Mouse (Mus musculus): ENCODE results near the gene Lsamp.

The Lsamp gene

DNA sequence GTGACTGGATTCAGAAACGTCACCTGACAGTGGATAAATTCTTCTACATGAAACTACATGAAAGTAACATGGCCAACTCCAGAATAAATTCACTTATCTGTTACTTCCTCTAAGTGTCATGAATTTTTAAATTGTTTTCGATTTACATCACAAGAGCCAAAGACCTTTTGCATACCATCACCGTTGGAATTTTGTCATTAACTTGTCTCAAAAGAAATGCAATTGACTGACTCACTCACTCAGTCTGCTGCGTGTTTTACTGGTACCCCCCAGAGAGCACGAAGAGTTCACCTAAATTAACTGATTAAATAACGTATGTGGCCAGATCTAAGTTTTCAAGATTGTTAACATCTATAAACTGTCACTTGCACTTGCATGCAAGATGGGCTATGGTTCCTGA, 672.7 kb downstream of the Lsamp start:
- no peak for DNase-seq (ENCODE audit: low read depth, low spot score)

DNA sequence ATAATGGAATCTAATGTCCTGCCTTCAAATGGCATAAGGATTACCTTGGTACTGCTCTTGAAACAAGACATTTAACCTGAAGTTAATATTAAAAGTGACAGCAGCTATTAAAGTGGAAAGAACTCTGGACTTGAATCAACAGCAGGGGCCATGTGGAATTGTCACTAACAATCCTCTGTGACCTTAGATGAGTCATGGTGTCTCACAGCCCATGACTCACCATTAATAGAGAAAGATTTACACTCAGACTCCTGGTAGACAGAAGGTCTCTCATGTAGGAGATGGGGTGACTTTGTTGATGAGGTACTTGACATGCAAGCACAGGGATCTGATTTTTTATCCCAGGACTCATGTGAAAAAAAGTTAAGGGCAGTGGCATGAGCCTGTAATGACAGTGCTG, 701.4 kb downstream of the Lsamp start:
- DNase-seq (ENCODE audit: low read depth, low spot score) = no peak

DNA sequence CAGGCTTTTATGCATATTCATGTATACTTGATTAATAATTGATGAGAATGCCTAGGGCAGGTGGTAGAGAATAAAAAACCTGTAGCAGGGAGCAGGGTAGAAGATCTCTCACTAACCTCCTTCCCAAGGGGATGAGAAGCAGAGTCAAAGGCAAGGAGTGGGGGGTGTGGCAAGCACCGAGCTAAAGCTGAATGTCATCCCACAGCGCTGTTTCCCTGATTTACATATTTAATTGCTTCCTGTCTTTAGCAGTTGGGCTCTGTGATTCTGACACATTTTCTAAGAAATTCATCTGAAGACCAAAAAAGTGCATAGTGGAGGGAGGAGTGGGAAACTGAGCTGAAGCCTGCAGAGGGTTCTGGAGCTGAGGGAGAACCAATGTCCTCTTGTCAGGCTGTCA, 708.1 kb downstream of the Lsamp start:
- DNase-seq (ENCODE audit: low read depth, low spot score) = no peak

DNA sequence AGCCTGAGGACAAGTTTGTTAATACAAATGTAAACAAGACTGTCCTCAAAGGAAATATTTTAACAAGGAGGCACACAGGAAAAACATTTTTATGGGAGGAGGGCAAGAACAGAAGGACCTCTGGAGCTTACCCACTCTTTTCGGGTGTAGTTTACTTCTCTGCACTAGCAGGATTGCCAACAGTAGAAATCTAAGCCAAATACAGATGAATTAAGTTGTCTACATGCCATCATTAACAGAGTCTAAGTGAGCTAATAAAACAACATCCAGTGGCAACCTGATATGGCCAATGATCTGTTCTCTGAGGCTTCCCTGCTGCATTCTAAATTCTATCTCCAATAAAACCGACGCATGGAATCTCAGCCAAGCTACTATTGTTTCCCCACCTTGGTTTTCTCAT, 713.1 kb downstream of the Lsamp start:
- no peak for DNase-seq (ENCODE audit: low read depth, low spot score)

DNA sequence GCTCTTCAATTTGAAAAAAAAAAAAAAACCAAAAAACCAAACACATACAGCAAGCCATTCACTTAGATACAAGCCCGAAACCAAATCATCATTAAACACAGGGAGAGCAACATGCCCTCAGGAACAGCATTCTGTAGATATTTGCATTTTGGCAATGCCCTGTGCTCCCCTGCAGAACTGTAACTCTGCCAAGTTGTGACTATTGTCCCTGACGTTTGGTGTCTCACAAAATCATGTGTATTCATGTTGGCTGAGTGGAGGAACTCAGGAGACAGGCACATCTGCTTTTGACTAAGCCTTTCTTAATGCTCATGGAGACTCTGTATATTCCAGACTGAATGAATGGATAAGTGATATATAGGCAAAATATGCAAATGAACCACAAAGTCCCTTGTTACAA, 724.4 kb downstream of the Lsamp start:
- no peak for DNase-seq (ENCODE audit: low read depth, low spot score)

DNA sequence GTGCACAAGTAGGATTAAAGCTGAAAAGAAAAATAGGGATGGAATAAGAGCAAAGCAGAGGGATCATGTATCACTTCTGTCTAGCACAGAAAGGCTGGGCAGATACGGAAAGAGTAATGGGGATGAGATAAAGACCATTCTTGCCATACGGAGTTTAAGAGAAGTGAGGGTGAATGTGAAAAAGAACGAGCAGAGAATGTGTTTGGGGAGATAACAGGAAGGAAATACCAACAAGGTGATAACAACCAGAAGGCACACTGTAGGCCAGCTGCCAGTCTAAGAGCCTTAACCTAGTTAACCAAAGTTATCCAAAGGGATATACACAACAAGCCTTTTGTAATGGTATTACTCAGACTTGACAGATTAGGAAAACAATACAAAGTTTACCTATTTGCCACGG, 725.4 kb downstream of the Lsamp start:
- DNase-seq (ENCODE audit: low read depth, low spot score) = no peak

DNA sequence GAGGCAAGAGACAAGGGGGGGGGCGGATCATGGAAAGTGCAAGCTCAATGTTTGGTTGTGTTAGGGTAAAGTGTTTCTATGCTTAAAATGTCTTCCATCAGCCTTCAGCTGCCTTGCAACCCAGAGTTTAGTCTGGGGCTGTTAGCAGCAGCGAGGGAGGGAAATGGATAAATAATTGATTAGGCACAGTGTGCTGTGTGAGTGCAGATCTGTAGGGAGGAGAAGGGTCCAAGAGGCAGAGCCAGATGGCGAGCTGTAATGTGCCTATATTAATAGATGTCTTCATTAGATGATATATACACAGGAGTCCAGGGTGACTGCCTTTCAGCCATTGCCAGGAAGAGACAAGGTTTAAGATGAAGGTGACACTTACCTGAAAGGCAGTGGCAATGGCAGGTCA, 725.9 kb downstream of the Lsamp start:
- no peak for DNase-seq (ENCODE audit: low read depth, low spot score)

DNA sequence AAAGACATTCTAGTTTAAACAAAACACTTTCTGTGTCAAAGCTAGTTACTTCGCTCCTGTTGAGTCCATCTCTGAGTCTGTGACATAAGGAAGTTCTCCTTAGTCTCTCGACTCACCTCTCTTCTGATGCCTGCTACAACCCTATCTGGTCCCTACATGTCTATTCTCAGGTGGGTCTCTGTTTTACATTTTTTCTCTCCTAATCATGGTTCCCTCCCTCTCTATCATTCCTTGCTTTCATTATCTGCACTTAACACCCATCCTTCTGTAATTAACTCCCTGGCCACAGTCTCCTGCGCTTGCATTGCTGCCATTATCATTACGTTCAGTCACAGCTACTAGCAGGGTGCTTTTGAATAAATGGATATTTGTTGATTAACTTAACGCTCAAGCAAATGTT, 726.3 kb downstream of the Lsamp start:
- DNase-seq (ENCODE audit: low read depth, low spot score) = no peak

DNA sequence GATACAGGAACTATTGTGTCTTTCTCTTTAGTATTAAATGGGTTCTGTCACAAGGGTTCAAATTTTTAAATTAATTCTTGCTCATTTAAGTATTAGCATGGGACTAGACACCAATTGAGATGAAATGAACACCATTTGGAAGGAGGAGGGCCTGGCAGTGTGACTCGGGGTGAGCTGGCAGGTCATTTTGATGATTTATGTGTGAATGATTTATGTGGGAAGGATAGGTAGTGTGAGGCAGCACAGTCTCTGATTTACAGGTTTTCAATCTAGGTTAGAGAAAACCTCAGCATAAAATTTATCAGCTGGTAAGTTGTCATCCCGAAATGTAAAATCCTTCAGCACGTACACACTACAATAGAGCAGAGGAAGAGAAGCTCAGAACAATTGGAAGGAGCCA, 729.6 kb downstream of the Lsamp start:
- no peak for DNase-seq (ENCODE audit: low read depth, low spot score)

DNA sequence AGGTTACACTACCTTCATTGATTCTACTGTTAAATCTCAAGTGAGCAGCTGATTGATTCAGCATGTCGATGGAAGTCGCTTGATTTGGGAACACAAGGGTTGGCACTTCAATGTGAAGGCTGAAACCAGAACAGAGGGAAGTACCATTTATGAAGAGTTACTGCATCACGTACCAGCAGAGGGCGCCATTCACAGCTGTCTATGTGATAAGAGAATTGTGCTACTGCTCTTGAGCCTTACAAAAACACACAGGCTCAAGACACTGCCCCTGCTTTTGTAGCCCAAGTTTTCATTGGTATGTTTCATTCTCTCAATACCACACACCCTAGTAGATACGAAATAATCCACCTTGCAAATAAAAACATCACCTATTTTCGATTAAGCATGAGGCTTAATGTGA, 754.9 kb downstream of the Lsamp start:
- no peak for DNase-seq (ENCODE audit: low read depth, low spot score)

DNA sequence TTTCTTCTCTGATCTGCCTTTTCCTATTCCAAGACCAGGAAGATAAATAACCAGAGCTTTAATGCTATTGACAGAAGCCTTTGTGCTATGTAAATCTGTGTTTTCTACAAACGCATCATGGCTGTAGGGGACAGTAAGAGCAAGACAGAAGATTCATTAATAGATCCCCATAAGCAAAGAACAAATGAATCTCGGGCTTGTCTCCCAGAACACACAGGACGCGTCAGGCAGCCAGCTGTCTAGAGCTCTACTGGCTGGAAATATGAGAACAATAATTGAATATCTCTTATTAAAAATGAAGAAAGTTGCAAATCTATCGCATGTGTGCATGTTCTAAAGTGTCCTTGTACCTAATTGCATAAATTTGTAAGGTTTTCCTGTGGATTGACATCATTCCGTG, 755.6 kb downstream of the Lsamp start:
- DNase-seq (ENCODE audit: low read depth, low spot score) = no peak

DNA sequence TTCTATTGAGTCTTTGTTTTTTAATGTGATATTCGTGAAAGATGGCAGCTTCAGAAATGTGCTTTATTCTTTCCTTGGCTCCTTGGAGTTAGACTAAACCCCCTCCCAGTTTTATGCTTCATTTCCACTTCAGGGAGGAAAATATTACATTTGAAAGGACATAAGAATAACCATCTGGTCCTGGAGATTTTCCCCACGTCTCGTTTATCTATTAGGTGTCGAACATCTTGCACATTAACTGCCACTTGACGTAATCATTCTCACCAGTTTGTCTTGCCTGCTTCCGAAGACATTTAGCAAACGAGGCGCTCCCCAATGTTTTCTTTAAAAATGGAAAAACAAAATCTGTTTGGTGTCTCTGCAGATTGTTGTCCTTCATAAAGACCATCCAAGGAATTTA, 756.1 kb downstream of the Lsamp start:
- no peak for DNase-seq (ENCODE audit: low read depth, low spot score)

DNA sequence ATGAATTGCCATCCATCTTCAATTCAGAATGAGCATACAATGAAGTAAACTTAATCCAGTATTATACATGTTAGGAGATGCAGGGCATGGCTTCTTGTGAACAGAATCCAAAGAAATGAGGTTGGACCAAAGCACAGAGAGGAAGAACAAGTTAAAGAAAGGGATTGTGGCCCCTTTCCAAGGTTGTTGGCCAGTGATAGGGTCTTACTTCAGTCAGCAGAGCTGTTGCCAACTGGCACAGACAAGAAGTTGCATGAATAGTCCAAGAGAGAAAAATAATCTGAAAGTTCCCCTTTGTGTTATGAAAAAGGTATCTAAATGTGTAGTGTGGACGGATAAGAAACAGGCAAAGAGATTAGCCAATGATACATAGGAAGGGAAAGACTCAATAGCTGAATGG, 843.0 kb downstream of the Lsamp start:
- DNase-seq (ENCODE audit: low read depth, low spot score) = no peak

DNA sequence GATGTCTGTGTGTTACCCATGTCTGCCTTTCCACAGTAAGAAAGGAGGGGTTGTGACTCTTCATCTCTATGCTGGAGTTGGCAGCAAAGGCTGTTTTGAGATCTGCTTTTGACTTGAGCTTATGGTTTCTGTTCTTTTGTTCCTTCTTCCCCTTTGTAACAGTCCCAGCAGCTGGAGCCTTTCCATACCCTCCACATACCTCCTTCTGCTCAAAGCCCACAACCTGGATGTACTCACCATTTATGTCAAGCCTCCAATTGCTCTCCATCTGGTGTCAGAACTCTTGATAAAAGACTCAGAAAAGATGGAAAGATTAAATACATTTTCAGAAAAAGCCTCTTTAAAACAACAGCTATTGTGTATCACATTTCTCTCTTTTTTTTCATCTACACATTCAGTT, 847.4 kb downstream of the Lsamp start:
- no peak for DNase-seq (ENCODE audit: low read depth, low spot score)

DNA sequence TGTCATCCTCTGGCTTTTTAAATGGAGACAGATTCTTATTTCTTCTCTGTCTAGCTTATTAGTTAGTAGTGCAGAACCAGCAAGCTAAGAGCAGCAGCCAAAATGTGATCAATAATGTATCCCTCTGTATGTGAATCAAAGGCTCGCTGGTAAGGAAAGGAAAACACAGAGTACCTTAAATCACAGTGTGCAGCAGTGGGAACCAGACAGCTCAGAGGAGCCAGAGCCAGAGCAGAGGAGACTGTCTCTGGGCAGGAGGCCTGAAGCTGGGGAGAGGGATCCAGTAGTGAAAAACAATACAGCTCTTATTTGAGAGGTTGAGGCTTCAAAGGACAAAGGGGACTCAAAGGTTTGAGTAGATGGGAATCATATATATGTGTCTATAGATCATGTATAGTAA, 857.6 kb downstream of the Lsamp start:
- DNase-seq (ENCODE audit: low read depth, low spot score) = no peak

DNA sequence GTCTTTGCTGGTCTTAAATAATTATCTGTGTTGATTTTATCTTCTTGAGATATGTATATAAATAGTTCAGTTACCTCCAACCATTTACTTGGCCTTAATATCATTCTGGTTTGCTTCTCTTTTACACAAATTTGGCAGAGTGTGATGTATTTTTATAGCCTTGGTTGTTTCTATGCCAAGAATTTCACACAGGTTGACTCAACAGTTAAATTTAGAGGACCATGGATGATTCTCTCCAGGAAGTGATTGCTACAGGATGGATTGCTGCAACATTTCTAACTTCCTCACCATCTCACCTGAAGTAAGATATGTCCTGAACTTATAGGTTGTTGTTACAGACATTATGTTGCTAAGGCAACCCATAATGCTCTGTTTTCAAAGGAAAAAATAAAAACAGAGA, 882.6 kb downstream of the Lsamp start:
- DNase-seq (ENCODE audit: low read depth, low spot score) = no peak

DNA sequence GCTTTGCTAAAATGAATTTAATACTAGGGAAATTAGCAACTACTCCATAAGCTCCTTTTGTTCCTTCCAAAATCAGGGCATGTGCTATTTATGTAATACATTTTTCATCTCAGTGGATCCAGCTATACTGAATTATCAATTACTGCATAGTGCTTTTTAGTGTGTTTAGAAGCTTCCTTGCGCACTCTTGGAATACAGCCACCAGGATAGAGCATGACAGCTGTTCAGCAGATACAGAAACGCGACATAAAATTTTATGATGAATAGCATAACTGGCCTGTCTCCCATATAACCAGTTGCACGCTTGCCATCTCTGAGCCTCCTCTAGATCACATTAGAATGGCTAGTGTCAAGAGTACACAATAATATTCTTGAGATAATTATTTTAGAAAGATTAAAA, 894.1 kb downstream of the Lsamp start:
- DNase-seq (ENCODE audit: low read depth, low spot score) = no peak

DNA sequence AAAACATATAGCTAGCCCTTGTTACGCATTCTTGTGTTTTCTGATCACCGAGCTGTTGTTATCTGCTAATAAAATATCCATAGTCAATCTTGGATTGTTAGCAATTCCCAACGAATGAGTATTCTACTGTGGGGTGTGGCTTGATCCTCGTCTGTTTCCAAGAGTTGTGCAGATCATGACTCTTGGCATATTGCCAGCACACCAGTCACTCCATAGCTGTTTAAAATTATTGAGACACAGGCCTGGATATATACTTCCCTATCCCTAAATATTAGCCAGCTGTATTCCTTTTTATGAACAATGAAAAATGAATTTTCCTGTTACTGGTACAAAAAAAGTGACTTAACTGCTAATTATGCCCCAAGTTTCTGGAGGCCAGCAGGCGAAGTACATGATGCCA, 897.8 kb downstream of the Lsamp start:
- DNase-seq (ENCODE audit: low read depth, low spot score) = no peak

DNA sequence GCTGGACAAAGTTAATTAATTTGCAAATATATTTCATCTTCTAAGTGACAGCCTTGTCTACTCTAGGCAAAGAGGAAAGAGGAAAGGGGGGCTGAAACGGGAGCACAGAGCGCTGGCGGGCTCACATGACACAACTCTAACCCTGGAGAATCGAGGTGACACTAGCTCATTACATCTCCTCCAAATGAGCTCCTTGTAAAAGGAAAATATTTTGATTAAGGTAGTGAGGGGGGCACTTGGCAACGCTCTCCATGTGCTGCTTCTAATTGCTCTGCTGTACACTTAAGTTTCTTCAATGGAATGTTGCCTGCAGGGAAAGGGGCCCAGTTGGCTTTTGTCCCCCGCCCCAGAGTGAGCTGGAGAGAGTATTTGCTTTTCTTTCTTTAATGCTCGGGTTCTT, 907.2 kb downstream of the Lsamp start:
- DNase-seq (ENCODE audit: low read depth, low spot score) = no peak

DNA sequence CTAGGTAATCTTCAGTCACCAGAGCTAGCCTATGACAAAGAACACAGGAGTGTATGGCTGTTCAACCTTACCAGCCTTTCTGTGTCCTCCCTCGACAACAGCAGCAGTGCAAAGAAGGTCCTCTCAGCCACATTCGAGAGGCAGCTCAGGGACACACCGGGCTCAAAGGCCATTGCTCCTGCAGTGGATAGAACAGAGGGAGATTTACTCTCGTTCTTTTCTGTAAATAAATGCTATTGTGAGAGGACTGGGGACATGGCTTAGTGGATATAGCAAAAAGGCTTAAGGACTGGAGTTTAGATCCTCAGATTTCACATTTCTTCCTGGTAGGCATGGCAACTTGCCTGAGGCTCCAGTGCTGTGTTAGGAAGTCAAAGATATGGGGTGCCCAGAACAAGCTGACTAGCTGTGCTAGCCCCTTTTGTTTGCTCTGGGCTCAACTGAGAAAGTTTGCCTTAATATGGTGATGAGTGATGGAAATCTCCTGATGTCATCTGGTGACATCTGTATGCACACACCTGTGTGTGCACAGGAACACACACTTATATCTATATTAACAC, 913.7 kb downstream of the Lsamp start:
- DNase-seq (ENCODE audit: low read depth, low spot score) = no peak

DNA sequence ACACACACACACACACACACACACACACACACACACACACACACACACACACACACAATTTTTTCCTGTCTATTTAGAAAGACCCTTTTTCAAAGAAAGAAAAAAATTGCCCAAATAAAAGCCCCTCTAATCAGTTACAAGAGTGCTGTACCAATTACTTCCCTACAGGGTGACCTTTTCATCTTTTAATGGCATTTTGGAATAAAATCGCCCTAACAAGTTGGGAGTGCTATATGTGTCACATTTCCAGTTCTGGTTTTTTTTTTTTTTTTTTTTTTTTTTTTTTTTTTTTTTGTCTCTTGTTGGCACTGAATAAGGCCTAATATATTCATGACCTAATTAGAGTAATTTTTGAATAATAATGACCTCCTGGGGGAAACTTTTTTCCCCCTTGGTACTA, 923.7 kb downstream of the Lsamp start:
- no peak for DNase-seq (ENCODE audit: low read depth, low spot score)

DNA sequence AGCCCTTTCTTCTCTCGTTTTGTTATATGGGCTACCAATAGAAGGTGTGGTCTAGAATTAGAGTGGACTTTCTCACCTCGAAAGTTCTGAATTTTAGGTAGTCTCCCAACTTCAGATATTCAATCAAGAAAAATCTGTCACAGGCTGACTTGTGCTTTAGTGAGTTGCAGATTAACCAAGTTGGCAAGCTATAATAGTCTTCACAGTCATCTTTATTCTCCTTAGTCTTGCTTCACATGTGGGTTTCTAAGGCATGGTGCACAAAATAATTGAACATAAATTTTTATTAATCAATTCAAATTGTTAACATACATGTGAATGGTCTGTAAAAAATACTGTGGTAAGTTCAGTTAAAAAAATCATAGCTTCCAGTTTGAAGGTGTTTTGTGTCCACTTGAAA, 930.0 kb downstream of the Lsamp start:
- no peak for DNase-seq (ENCODE audit: low read depth, low spot score)

DNA sequence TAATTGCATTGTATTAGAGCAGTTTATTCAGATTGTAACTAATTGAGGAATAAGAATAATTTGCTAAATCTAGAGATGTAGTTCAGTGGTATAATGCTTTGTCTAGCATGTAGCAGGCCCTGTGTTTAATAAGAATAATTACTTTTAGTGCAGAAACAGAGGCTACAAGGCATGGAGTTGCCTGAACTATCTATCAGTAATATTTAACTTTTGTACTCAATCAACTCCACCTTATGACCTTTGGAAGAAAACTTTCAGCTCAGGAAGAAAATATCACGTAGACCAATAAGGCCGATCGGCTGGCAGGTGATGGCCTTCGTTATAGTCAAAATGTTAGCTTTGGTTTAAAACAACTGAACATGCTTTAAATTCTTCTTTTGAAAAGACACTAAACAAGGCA, 946.4 kb downstream of the Lsamp start:
- no peak for DNase-seq (ENCODE audit: low read depth, low spot score)

DNA sequence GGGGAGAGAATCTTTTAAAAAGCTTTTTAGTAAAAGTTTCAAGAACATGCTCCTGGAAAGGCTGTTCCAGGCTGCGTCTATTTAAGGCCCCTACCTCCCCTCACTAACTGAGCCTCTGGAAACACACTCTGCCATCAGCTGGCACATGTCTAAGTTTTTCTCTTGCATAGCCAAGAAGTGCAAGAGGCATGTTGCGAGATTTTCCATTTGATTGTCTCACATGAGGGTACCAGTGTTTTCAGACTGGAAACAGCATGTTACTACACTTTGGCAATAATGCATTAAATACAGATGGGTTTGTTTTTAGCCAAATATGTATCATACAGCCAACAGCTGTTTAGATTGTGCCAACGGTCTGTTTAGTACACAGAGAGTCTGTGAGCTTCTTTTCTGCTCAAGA, 958.1 kb downstream of the Lsamp start:
- no peak for DNase-seq (ENCODE audit: low read depth, low spot score)

DNA sequence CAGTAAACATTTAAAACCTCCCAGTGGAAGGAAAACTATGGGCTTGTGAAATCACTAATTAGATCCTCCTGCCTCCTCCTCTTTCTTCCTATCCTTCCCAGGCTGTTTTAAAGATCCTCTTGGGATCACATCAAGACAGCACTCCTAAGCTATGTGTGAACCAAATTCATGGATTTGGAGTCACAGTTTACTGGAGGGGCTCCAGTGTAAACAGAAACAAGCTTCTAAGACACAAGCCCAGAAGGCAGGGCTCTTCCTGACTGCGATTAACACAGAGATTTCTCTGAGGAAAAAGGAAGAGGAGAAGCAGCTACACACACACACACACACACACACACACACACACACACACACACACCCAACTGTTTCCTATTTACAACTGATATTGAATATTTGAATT, 961.7 kb downstream of the Lsamp start:
- no peak for DNase-seq (ENCODE audit: low read depth, low spot score)
